Mouse (Mus musculus) neural tube, embryonic 14.5 days (tissue): ENCODE measurements at regions not wholly inside any gene's neighbourhood (a gene's known extent, or its start where the extent isn't known, plus 50 kb on each side); places are given as distances from the start of the nearest gene placed in this dataset.

Experiments
- ATAC-seq: fragments of 200-750 bp; cut with Nextera tagmentation; 2 replicates; pipeline ENCODE4 v1.8.0; 2017; ENCODE audit warnings: low read depth, mild to moderate bottlenecking, moderate TSS enrichment, moderate library complexity
- H3K27ac ChIP-seq: fragments of 300-500 bp; sonication (generic); 2 replicates; pipeline ENCODE4 v1.5.1; 2014; ENCODE audit warnings: low read depth, mild to moderate bottlenecking, control low read depth, low read length, moderate library complexity, mixed read lengths
- H3K27me3 ChIP-seq: fragments of 300-500 bp; sonication (generic); 2 replicates; pipeline ENCODE4 v1.6.1; 2014; ENCODE audit warnings: low read length; ENCODE audit not compliant: control insufficient read depth, insufficient read depth
- H3K36me3 ChIP-seq: fragments of 300-500 bp; sonication (generic); 2 replicates; pipeline ENCODE4 v1.6.1; 2014; ENCODE audit warnings: low read length, mixed read lengths; ENCODE audit not compliant: control insufficient read depth, insufficient read depth
- H3K4me1 ChIP-seq: fragments of 300-500 bp; sonication (generic); 2 replicates; pipeline ENCODE4 v1.6.1; 2014; ENCODE audit warnings: low read length; ENCODE audit not compliant: control insufficient read depth, insufficient read depth
- H3K4me2 ChIP-seq: fragments of 300-500 bp; sonication (generic); 2 replicates; pipeline ENCODE4 v1.6.1; 2014; ENCODE audit warnings: mild to moderate bottlenecking, low read depth, low read length, control low read depth
- H3K4me3 ChIP-seq: fragments of 300-500 bp; sonication (generic); 2 replicates; pipeline ENCODE4 v1.5.1; 2014; ENCODE audit warnings: low read depth, low read length, control low read depth, mixed read lengths
- H3K9ac ChIP-seq: fragments of 300-500 bp; sonication (generic); replicated peaks from 2 replicates; pipeline ENCODE4 v1.6.1; 2014; ENCODE audit warnings: low read depth, mild to moderate bottlenecking, control low read depth, low read length, mixed read lengths
- H3K9me3 ChIP-seq: fragments of 300-500 bp; sonication (generic); 2 replicates; pipeline ENCODE4 v1.6.1; 2016; ENCODE audit warnings: low read length; ENCODE audit not compliant: control insufficient read depth
- WGBS: fragments of 180-500 bp; shearing (Covaris S2); extraction: QIAGEN DNeasy Blood & Tissue Kit; methylation state at CpG from one replicate; pipeline ENCODE4 v1.1.7; 2014; 5-methylcytosine and 5-hydroxymethylcytosine counted together

GRCm38 (mm10) chr3:119949620-119950019 is 165.4 kb upstream of the Ptbp2 start:
- peak; percentile 87 for ATAC-seq
- H3K9ac ChIP-seq, result no peak overlapping the region; the same call in 1 of the 2 replicates
- H3K9me3 ChIP-seq, result no peaks in the 10 kb centered on the region
- peaks cover 6% of the 10 kb centered on the region for H3K4me1 ChIP-seq
- H3K27me3 ChIP-seq, result no peaks in the 10 kb centered on the region; the same call in 1 of the 2 replicates
- WGBS, result 5% methylated on average over 7 of the region's 7 CpGs
- H3K4me2 ChIP-seq, result peak overlapping the region; percentile 44
- H3K27ac ChIP-seq, result no peak overlapping the region
- 0 out of 2 replicates have a peak overlapping the region, but pooled peaks have one; percentile 6 for H3K4me3 ChIP-seq
- no peaks in the 10 kb centered on the region for H3K36me3 ChIP-seq

GRCm38 (mm10) chr3:119949041-119949470 is 164.8 kb upstream of the Ptbp2 start:
- Histone ChIP-seq H3K36me3 (no peaks in the 10 kb centered on the region), H3K27ac (no peak overlapping the region), H3K4me2 (peak overlapping the region; percentile 44), H3K4me3 (0 out of 2 replicates have a peak overlapping the region, but pooled peaks have one; percentile 6), H3K9me3 (no peaks in the 10 kb centered on the region), H3K9ac (peak overlapping the region; percentile 13; the same call in 1 of the 2 replicates), H3K27me3 (no peaks in the 10 kb centered on the region; the same call in 1 of the 2 replicates), H3K4me1 (peaks cover 6% of the 10 kb centered on the region)
- ATAC-seq, result peak; percentile 64
- 9% methylated on average over 17 of the region's 17 CpGs for WGBS

GRCm38 (mm10) chr3:119947126-119947525 is 162.9 kb upstream of the Ptbp2 start:
- ATAC-seq, result 0 out of 2 replicates have a peak, but pooled peaks have one; percentile 12
- WGBS, result 16% methylated on average over 4 of the region's 4 CpGs

DNA sequence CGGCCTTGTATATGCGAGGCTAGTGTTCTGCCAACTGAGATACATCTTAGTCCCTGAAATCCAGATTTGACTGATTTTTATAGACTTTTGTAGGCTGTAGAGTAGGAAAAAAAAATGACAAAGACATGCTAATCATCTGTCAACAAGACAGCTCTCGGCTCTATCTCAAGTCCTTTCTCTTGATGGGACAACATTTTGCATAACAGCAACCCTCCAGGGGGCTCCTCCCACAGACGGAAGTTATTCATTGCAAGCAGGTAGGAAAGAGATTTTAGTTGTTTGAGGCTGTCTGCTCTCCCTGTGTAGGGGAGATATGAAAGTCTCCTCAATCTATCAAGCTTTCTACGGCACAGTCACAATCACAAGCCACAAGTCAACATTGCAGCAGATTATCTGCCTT is 159.8 kb upstream of the Ptbp2 start:
- no peak overlapping the region for H3K4me3 ChIP-seq
- no peaks in the 10 kb centered on the region; the same call in 1 of the 2 replicates for H3K27me3 ChIP-seq
- H3K4me2 ChIP-seq, result no peak overlapping the region
- H3K36me3 ChIP-seq, result no peaks in the 10 kb centered on the region
- H3K9ac ChIP-seq, result no peak overlapping the region
- no peak for ATAC-seq
- H3K27ac ChIP-seq, result no peak overlapping the region
- H3K9me3 ChIP-seq, result no peaks in the 10 kb centered on the region
- WGBS, result 56% methylated on average over 5 of the region's 5 CpGs
- H3K4me1 ChIP-seq, result no peaks in the 10 kb centered on the region

More at GRCm38 (mm10) chr3:119947126-119947525, 162.9 kb upstream of the Ptbp2 start:
- H3K4me1 ChIP-seq, result peaks cover 6% of the 10 kb centered on the region
- no peak overlapping the region for H3K4me3 ChIP-seq
- H3K9me3 ChIP-seq, result no peaks in the 10 kb centered on the region
- no peak overlapping the region for H3K9ac ChIP-seq
- H3K27me3 ChIP-seq, result no peaks in the 10 kb centered on the region; the same call in 1 of the 2 replicates
- no peak overlapping the region for H3K4me2 ChIP-seq
- H3K36me3 ChIP-seq, result no peaks in the 10 kb centered on the region
- H3K27ac ChIP-seq, result no peak overlapping the region

- Histone ChIP-seq H3K4me1 (peaks cover 5% of the 10 kb centered on the region), H3K9ac (no peak overlapping the region), H3K9me3 (no peaks in the 10 kb centered on the region), H3K36me3 (no peaks in the 10 kb centered on the region), H3K4me3 (no peak overlapping the region), H3K4me2 (no peak overlapping the region), H3K27ac (no peak overlapping the region), H3K27me3 (no peaks in the 10 kb centered on the region)
- WGBS, result 79% methylated on average over 1 of the region's 1 CpGs
- ATAC-seq, result no peak
These were observed 154.8 kb upstream of the Ptbp2 start for GRCm38 (mm10) chr3:119939091-119939490.

DNA sequence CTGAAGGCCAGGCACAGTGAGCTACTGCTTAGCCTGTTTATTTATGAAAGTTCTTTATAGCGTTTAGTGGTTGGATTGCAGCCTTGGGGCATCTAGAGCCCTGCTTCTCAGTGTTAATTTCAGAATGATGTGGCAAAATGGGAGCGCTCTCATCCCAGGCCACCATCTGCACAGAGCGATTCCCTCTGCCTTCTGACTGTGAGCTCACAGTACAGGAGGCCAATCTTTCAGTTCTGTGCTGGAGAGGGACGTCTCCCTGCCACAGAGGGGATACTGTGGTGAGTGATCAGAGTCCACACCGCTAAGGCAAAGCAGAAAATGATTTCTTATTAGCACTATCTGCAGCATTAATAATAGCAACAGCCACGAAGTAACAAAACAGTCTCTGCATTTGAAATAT is 154.2 kb upstream of the Ptbp2 start:
- H3K36me3 ChIP-seq, result no peaks in the 10 kb centered on the region
- H3K9ac ChIP-seq, result no peak overlapping the region
- H3K9me3 ChIP-seq, result no peaks in the 10 kb centered on the region
- H3K4me2 ChIP-seq, result no peak overlapping the region
- whole genome bisulfite sequencing, result 39% methylated on average over 6 of the region's 6 CpGs
- no peak overlapping the region for H3K4me3 ChIP-seq
- no peaks in the 10 kb centered on the region for H3K27me3 ChIP-seq
- ATAC-seq, result no peak
- peaks cover 5% of the 10 kb centered on the region for H3K4me1 ChIP-seq
- 0 out of 2 replicates have a peak overlapping the region, but pooled peaks have one; percentile 39 for H3K27ac ChIP-seq

- H3K4me2 ChIP-seq, result no peak overlapping the region
- no peak overlapping the region for H3K4me3 ChIP-seq
- H3K9me3 ChIP-seq, result no peaks in the 10 kb centered on the region
- no peak overlapping the region for H3K27ac ChIP-seq
- peaks cover 5% of the 10 kb centered on the region for H3K4me1 ChIP-seq
- H3K9ac ChIP-seq, result no peak overlapping the region
- 50% methylated on average over 1 of the region's 1 CpGs for WGBS
- no peak for ATAC-seq
- H3K27me3 ChIP-seq, result no peaks in the 10 kb centered on the region
- H3K36me3 ChIP-seq, result no peaks in the 10 kb centered on the region
These were observed 152.3 kb upstream of the Ptbp2 start for GRCm38 (mm10) chr3:119936526-119936925.

DNA sequence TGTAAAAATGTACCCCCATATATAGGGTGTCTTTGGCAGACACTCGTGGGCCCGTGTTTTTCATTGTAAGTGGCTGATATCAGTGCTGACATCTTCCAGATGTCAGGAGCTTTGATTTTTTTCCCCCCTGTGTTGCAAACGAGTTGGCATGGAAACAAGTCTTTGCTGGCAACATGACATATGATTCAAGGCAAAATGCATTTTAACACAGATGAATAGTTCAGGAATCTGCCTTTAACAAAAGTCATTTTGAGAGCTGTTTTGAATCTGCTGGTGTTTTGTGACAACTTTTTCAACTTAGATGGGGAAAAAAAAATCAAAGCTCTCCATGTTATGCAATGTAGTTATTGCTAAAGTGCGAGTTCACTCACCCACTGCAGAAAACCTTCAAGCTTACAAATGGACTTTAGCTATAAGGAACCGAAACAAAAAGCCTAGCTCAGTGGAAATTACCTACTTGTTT is 148.8 kb upstream of the Ptbp2 start:
- Histone ChIP-seq H3K9me3 (no peaks in the 10 kb centered on the region), H3K4me1 (no peaks in the 10 kb centered on the region), H3K27me3 (no peaks in the 10 kb centered on the region), H3K4me2 (no peak overlapping the region), H3K9ac (no peak overlapping the region), H3K4me3 (no peak overlapping the region), H3K27ac (no peak overlapping the region), H3K36me3 (no peaks in the 10 kb centered on the region)
- ATAC-seq, result no peak
- 29% methylated on average over 5 of the region's 5 CpGs for WGBS

GRCm38 (mm10) chr3:119928281-119928680 is 144.0 kb upstream of the Ptbp2 start:
- no peak for ATAC-seq
- no peak overlapping the region for H3K9ac ChIP-seq

More at GRCm38 (mm10) chr3:119928281-119928680, 144.0 kb upstream of the Ptbp2 start:
- Histone ChIP-seq H3K4me2 (no peak overlapping the region), H3K9me3 (no peaks in the 10 kb centered on the region), H3K4me3 (no peak overlapping the region), H3K27me3 (no peaks in the 10 kb centered on the region), H3K36me3 (no peaks in the 10 kb centered on the region), H3K27ac (no peak overlapping the region), H3K4me1 (no peaks in the 10 kb centered on the region)
- WGBS, result 91% methylated on average over 2 of the region's 2 CpGs
